Mouse (Mus musculus) small intestine, adult 2 months (tissue): ENCODE data around the gene Dact3.

Experiments used
- CTCF ChIP-seq: fragments of 200-500 bp; IDR thresholded peaks from 2 replicates; pipeline ENCODE4 v1.5.1; 2012; ENCODE audit warnings: low read depth, mild to moderate bottlenecking, control low read depth, inconsistent platforms, low read length, moderate library complexity, mixed read lengths; ENCODE audit not compliant: insufficient replicate concordance, insufficient read length; ENCODE audit errors: extremely low read depth
- POLR2A ChIP-seq: fragments of 200-500 bp; IDR thresholded peaks from 2 replicates; pipeline ENCODE4 v1.6.1; 2012; ENCODE audit warnings: low read depth, mild to moderate bottlenecking, control low read depth, inconsistent platforms, low read length, moderate library complexity

DNA sequence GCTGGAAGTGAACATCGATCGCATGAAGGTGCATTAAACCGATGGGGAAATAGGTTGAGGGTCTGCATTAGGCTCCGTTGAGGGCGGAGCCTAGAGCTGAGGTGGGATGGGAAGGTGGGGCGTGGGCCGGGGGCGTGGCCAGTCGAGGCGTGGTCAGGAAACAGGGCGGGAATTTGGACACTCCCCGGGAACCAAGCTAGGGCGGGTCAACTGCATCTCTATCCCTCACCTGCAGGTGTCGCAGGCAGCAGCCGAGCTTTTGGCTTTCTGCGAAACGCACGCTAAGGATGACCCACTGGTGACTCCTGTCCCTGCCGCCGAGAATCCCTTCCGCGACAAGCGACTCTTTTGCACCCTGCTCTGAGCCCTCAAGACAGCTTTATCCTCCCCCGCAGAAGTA lies 19.9 kb downstream of the Dact3 start:
- TF ChIP-seq POLR2A (no peak), CTCF (peak; percentile 79)
